Mouse (Mus musculus) G1E (cell line): ENCODE measurements at regions not wholly inside any gene's neighbourhood (a gene's known extent, or its start where the extent isn't known, plus 50 kb on each side); places are given as distances from the start of the nearest gene placed in this dataset.

Experiments used
- CTCF ChIP-seq: IDR thresholded peaks from 2 replicates; pipeline ENCODE4 v1.5.1; 2012; ENCODE audit warnings: low read depth, low read length, inconsistent platforms, mixed read lengths
- GATA1 ChIP-seq: IDR thresholded peaks from 2 replicates; pipeline ENCODE4 v1.6.1; 2012; ENCODE audit warnings: borderline replicate concordance, low read length, inconsistent platforms, mixed read lengths
- GATA2 ChIP-seq: IDR thresholded peaks from 2 replicates; pipeline ENCODE4 v1.6.1; 2012; ENCODE audit warnings: low read depth, low read length, inconsistent platforms, borderline replicate concordance
- TAL1 ChIP-seq: conservative IDR thresholded peaks from 2 replicates; pipeline ENCODE4 v1.6.1; 2012; ENCODE audit warnings: low read depth, low read length, inconsistent platforms, mixed read lengths

- TF ChIP-seq CTCF (no peak), GATA1 (no peak), GATA2 (no peak), TAL1 (no peak)
These were observed 318.7 kb upstream of the Fam98a start for GRCm38 (mm10) chr17:75870492-75870891.
